Mouse (Mus musculus): ENCODE data around the gene Pagr1b. TPM values are rescaled to one million over a fixed set of nuclear protein-coding genes. Genes with fewer than 3 reads are reported as not detected.

The Pagr1b gene
- total RNA-seq (2023): not detected in 2 replicates

DNA sequence TGATC, at the start of gene Pagr1b:
Gene Pagr1b, minus strand, starts transcription at position 4 of the 5 bp plus-strand sequence.

GRCm38 (mm10) chr7:127041851-127042672, 25.8 kb upstream of the Pagr1b start, which contains the start of gene Kif22:
Gene Kif22 (minus strand): TSS chr7:127042471.

DNA sequence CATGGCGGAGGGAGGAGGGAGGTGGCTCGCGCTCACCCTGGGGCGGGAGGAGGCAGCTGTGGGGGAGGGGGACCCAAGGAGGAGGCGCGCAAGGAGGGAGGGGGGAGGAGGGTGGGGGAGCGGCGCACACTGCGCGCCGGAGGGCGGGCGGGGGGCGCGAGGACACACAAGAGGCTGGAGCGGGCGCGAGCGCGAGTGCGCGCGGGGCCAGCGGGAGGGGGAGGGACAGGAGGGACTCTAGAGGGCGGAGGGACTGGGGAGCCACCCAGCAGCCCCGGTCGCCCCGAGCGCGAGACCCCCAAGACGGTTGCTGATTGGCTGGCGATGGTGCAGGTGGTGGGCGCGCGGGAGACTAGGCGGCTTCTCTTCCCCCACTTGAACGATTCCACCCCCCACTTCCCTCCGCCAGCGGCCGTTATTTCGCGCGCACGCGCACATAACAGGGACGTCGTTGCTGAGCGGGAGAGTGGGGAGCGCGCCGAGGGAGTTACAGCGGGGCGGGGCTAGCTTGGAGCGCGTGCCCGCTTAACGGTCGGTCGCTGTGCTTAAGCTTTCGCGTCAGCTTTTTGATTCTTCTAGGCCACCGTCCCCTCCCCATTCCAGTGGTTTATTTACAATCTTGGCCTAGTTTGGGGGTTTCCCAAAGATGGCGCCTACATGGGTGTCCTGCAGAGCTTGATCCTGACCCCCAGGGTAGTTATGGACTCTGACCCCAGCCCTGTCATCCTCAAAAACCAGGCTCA, 10.9 kb upstream of the Pagr1b start, which contains the start of gene Maz:
Gene Maz, minus strand, starts transcription at position 54 of the 743 bp plus-strand sequence.

DNA sequence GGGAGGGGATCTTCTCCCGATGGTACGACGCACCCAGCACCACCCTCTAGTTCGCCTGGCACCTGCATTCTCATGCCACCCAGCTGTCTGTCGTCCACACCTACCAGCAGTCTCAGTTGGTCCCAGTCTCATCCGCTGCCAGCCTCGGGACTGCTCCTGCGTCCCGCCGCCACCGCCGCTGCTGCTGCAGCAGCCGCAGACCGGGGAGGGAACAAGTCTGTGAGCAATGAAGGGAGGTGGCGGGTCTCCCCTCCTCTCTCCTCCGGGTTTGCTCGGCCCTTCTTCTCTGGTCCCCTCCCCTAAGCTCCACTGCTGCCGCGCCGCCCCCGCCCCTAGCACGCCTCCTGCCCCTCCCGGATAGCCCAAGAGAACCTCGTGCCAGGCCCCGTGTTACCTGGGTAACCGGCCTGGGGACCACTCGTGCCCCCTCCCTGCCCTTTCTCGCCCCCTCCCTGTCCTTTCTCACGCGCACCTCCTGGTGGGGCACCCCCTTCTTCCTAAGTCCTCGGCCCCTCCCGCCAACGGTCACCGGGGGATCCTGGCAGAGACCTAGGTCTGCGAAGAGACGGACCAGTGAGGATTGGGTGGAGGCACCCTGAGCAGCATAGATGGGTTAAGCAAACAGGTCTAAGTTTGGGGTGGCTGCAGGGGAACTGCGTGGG, 4.7 kb upstream of the Pagr1b start, which contains the start of the genes Gm42742 and Prrt2:
Gene Gm42742, minus strand, starts transcription at position 197 of the 662 bp plus-strand sequence.
Gene Prrt2, minus strand, starts transcription at position 311 of the 662 bp plus-strand sequence.

GRCm38 (mm10) chr7:127016971-127017949, 976 bp upstream of the Pagr1b start, which contains the start of gene Pagr1a:
Gene Pagr1a (minus strand): TSS chr7:127017352.

DNA sequence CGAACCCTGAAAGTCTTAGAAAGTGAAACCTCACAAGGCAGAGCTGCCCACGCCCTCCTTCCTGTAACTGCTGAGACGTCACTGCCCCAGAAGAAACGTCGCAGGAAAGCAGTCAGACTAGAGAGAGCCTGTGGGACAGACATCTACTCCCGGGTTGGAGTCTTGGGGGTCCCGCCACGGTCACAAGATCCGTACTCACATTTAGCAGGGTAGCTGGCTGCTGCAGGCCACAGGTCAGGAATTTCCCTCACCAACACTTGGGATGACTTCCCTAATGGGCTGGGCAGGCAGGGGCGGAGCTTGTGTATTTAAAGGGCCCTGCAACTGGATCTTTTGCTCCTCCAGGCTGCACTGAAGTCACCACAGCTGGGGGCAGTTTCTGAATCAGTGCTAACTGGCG, 2.0 kb downstream of the Pagr1b start, which contains the start of gene Mvp:
Gene Mvp, minus strand, starts transcription at position 302 of the 400 bp plus-strand sequence.

DNA sequence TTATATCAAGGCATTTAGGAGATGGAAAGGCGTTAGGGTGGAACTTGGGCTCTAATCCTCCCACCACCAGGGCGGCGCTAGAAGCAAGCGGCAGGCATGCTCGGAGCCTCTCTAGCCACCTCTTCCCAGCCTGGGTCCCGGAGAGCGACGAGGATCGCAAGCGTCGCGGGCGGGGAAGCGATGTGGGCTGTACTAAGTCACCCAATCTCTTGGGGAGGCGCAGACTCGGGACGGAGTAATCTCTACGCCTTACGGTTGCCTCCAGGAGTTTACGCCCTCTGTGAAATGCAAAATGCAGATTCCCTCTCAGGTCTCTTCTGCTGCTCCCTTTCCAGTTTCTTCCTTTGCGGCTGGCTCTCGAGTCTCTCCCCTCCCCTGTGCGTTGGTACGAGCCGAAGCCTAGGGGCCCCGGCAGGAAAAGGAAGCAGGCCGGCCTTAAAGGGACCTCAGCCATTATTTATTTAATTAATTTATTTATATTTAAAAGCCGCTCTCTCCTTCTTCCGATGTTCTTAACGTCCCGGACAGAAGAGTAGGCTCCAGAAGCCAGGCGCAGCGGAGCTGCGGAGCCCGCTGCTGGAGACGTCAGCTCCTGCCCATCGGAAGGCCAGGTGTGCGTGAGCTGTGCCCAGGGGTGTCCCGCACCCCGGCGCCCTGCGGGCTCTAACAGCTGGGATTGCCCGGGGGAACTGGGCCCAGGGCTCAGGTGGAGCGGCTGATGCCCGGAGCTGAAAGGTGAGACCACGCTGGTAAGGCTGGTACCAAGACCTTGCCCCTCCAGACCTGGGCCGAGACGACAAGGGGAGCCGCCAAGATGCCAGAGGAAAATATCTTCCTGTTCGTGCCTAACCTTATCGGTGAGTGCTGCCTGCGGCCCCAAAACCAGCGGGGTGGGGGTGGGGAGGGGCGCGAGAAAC, 40.1 kb downstream of the Pagr1b start, which contains the start of gene Cdiptos:
Gene Cdiptos, minus strand, starts transcription at position 149 of the 917 bp plus-strand sequence.

DNA sequence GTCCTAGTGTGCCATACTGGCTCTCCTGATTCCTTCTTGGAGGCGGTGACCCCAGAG, 40.6 kb downstream of the Pagr1b start, which contains the start of gene Cdipt:
Gene Cdipt, plus strand, starts transcription at position 22 of the 57 bp plus-strand sequence.

Other genes with a start within 250 kb of the Pagr1b start
- gene Ypel3, start 239.5 kb downstream of the Pagr1b start, total RNA-seq (2023): 278 and 300 TPM in 2 replicates
- 4.3 and 4.4 TPM in 2 replicates for gene Tbx6, start 235.0 kb downstream of the Pagr1b start, total RNA-seq (2023)
- 231 and 266 TPM in 2 replicates for gene Ppp4c, start 224.0 kb downstream of the Pagr1b start, total RNA-seq (2023)
- gene Fam57b, start 218.8 kb downstream of the Pagr1b start, total RNA-seq (2023): not detected in 2 replicates
- not detected in 2 replicates for gene 4930451I11Rik, start 184.8 kb downstream of the Pagr1b start, total RNA-seq (2023)
- gene Doc2a, start 169.1 kb downstream of the Pagr1b start, total RNA-seq (2023): not detected in 2 replicates
- 37.5 and 38.0 TPM in 2 replicates for gene Hirip3, start 154.5 kb downstream of the Pagr1b start, total RNA-seq (2023)
- 41.4 and 42.2 TPM in 2 replicates for gene Ino80e, start 154.1 kb downstream of the Pagr1b start, total RNA-seq (2023)
- 50.7 and 59.9 TPM in 2 replicates for gene Taok2, start 131.8 kb downstream of the Pagr1b start, total RNA-seq (2023)
- gene Tmem219, start 93.6 kb downstream of the Pagr1b start, total RNA-seq (2023): 38.9 and 40.1 TPM in 2 replicates
- 17.4 and 23.2 TPM in 2 replicates for gene Kctd13, start 87.6 kb downstream of the Pagr1b start, total RNA-seq (2023)
- gene Asphd1, start 66.9 kb downstream of the Pagr1b start, total RNA-seq (2023): not detected in 2 replicates
- gene Sez6l2, start 65.9 kb downstream of the Pagr1b start, total RNA-seq (2023): 1.9 and 3.1 TPM in 2 replicates
- gene Cdipt, start 40.6 kb downstream of the Pagr1b start, total RNA-seq (2023): 56.2 and 56.5 TPM in 2 replicates
- 0.95 and 1.3 TPM in 2 replicates for gene Cdiptos, start 40.4 kb downstream of the Pagr1b start, total RNA-seq (2023)
- gene Mvp, start 1.9 kb downstream of the Pagr1b start, total RNA-seq (2023): 49.1 and 58.0 TPM in 2 replicates
- 1.5 and 35.7 TPM in 2 replicates for gene Pagr1a, start 868 bp upstream of the Pagr1b start, total RNA-seq (2023)
- 26.0 TPM in 1 of 2 replicates, not detected in the other for gene Gm42742, start 4.6 kb upstream of the Pagr1b start, total RNA-seq (2023)
- gene Prrt2, start 4.7 kb upstream of the Pagr1b start, total RNA-seq (2023): 0.79 TPM in 1 of 2 replicates, not detected in the other
- gene Maz, start 10.6 kb upstream of the Pagr1b start, total RNA-seq (2023): 128 and 143 TPM in 2 replicates
- 41.1 and 48.3 TPM in 2 replicates for gene Kif22, start 26.0 kb upstream of the Pagr1b start, total RNA-seq (2023)
- gene Zg16, start 70.8 kb upstream of the Pagr1b start, total RNA-seq (2023): 1.2 TPM in 1 of 2 replicates, not detected in the other
- 155 and 172 TPM in 2 replicates for gene AI467606, start 74.9 kb upstream of the Pagr1b start, total RNA-seq (2023)
- 2.0 and 3.8 TPM in 2 replicates for gene Qprt, start 105.7 kb upstream of the Pagr1b start, total RNA-seq (2023)
- 96.9 and 102 TPM in 2 replicates for gene Spn, start 121.3 kb upstream of the Pagr1b start, total RNA-seq (2023)
- gene Cd2bp2, start 179.6 kb upstream of the Pagr1b start, total RNA-seq (2023): 47.6 and 62.2 TPM in 2 replicates
- gene Tbc1d10b, start 192.0 kb upstream of the Pagr1b start, total RNA-seq (2023): 106 and 122 TPM in 2 replicates
- gene Mylpf, start 192.4 kb upstream of the Pagr1b start, total RNA-seq (2023): 6.7 and 11.1 TPM in 2 replicates
- gene Zfp553, start 216.6 kb upstream of the Pagr1b start, total RNA-seq (2023): 2.8 and 4.0 TPM in 2 replicates
- 107 and 123 TPM in 2 replicates for gene Sept1, start 216.6 kb upstream of the Pagr1b start, total RNA-seq (2023)
- gene Zfp771, start 227.8 kb upstream of the Pagr1b start, total RNA-seq (2023): 3.2 and 4.7 TPM in 2 replicates
- gene Dctpp1, start 244.2 kb upstream of the Pagr1b start, total RNA-seq (2023): 18.4 and 20.9 TPM in 2 replicates

All from neutrophil, adult 65 days (primary cell).